Mouse (Mus musculus): ENCODE results near the gene Grifin.

DNA sequence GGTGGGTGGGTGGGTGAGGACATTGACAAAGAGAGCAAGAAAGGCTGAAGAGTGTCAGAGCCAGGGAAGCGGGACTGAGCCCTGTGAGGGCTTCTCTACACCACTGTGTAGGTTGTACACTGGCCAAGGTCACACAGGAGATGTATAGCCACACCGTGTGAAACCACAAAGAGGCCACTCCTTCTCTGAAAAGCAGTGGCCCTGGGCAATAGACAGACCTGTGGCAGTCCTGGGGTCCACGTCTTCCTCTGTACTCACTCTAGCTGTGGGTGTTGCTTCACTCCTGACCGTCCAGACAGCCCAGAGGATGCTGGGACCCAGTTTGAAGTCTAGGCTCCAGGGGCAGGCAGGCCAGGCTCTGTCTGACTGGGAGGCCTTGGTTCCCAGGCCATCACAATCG lies 30.0 kb upstream of the Grifin start:
- no peak for TF ChIP-seq POLR2A (IDR thresholded peaks at IDR 0.05; ENCODE audit: borderline replicate concordance, extremely low read depth, low read depth, low read length)
- no peak for TF ChIP-seq CTCF (IDR thresholded peaks at IDR 0.05; ENCODE audit: insufficient read depth, low read length)
